Mouse (Mus musculus) hindbrain, embryonic 13.5 days (tissue): ENCODE results near the gene Pfdn6. TPM values are rescaled to one million over a fixed set of nuclear protein-coding genes. Genes with fewer than 3 reads are reported as not detected.

Experiments used
- ATAC-seq: fragments of 200-750 bp; cut with Nextera tagmentation; 2 replicates; pipeline ENCODE4 v1.8.0; 2017; ENCODE audit warnings: moderate TSS enrichment; ENCODE audit not compliant: low FRiP score
- H3K27ac ChIP-seq: fragments of 300-500 bp; sonication (generic); 2 replicates; pipeline ENCODE4 v1.5.1; 2015; ENCODE audit warnings: inconsistent platforms, mild to moderate bottlenecking, moderate library complexity
- H3K27me3 ChIP-seq: fragments of 300-500 bp; sonication (generic); 2 replicates; pipeline ENCODE4 v1.6.1; 2015; ENCODE audit warnings: mild to moderate bottlenecking, inconsistent platforms
- H3K36me3 ChIP-seq: fragments of 300-500 bp; sonication (generic); 2 replicates; pipeline ENCODE4 v1.6.1; 2015; ENCODE audit warnings: mild to moderate bottlenecking, inconsistent platforms
- H3K4me1 ChIP-seq: fragments of 300-500 bp; sonication (generic); replicated peaks from 2 replicates; pipeline ENCODE4 v1.6.1; 2015; ENCODE audit warnings: inconsistent platforms
- H3K4me2 ChIP-seq: fragments of 300-500 bp; sonication (generic); 2 replicates; pipeline ENCODE4 v1.6.1; 2015; ENCODE audit warnings: inconsistent platforms, mild to moderate bottlenecking, moderate library complexity
- H3K4me3 ChIP-seq: fragments of 300-500 bp; sonication (generic); 2 replicates; pipeline ENCODE4 v1.5.1; 2015; ENCODE audit warnings: mild to moderate bottlenecking, inconsistent platforms
- H3K9ac ChIP-seq: fragments of 300-500 bp; sonication (generic); 2 replicates; pipeline ENCODE4 v1.6.1; 2015; ENCODE audit warnings: mild to moderate bottlenecking, inconsistent platforms
- H3K9me3 ChIP-seq: fragments of 300-500 bp; sonication (generic); 2 replicates; pipeline ENCODE4 v1.6.1; 2016; ENCODE audit warnings: inconsistent platforms
- WGBS: fragments of 180-500 bp; shearing (Covaris S2); methylation state at CpG from one replicate; pipeline ENCODE4 v1.1.7; 2015; 5-methylcytosine and 5-hydroxymethylcytosine counted together
- polyA plus RNA-seq: library from polyadenylated mRNA; unstranded; fragments of >200 nt; fragmentation: Nextera tagmentation; extraction: Ambion mirVana; gene quantifications from 2 replicates; pipeline ENCODE4 v1.2.1, GENCODE M21; 2015

Gene Pfdn6
- polyA plus RNA-seq, 1 experiment from 2014 or later: 186 TPM

GRCm38 (mm10) chr17:33968489-33968888 lies 28.3 kb upstream of the Pfdn6 start:
- Histone ChIP-seq H3K36me3 (peaks cover 29% of the 10 kb centered on the region), H3K27ac (no peak overlapping the region), H3K4me1 (peaks cover 4% of the 10 kb centered on the region; the same call in 1 of the 2 replicates), H3K9me3 (no peaks in the 10 kb centered on the region), H3K9ac (no peak overlapping the region), H3K27me3 (peaks cover 27% of the 10 kb centered on the region; the same call in 1 of the 2 replicates), H3K4me3 (no peak overlapping the region), H3K4me2 (no peak overlapping the region)
- 3% methylated on average over 9 of the region's 9 CpGs for WGBS
- peak; percentile 80 for ATAC-seq

GRCm38 (mm10) chr17:33965846-33966550 lies 25.9 kb upstream of the Pfdn6 start:
- H3K9ac ChIP-seq: no peak overlapping the region
- H3K27me3 ChIP-seq: 0 out of 2 replicates have a peak, but pooled peaks cover 7% of the 10 kb centered on the region
- no peak overlapping the region for H3K4me2 ChIP-seq
- H3K36me3 ChIP-seq: peaks cover 54% of the 10 kb centered on the region
- H3K9me3 ChIP-seq: no peaks in the 10 kb centered on the region
- no peak overlapping the region for H3K4me3 ChIP-seq
- ATAC-seq: no peak
- 90% methylated on average over 16 of the region's 16 CpGs for WGBS
- H3K4me1 ChIP-seq: peaks cover 4% of the 10 kb centered on the region; the same call in 1 of the 2 replicates
- no peak overlapping the region for H3K27ac ChIP-seq

- Histone ChIP-seq H3K9me3 (no peaks in the 10 kb centered on the region), H3K36me3 (peaks cover 62% of the 10 kb centered on the region), H3K4me1 (peaks cover 4% of the 10 kb centered on the region; the same call in 1 of the 2 replicates), H3K4me2 (no peak overlapping the region), H3K27me3 (no peaks in the 10 kb centered on the region), H3K9ac (no peak overlapping the region), H3K4me3 (no peak overlapping the region), H3K27ac (no peak overlapping the region)
- WGBS: 92% methylated on average over 17 of the region's 17 CpGs
- no peak for ATAC-seq
These were observed 25.1 kb upstream of the Pfdn6 start for GRCm38 (mm10) chr17:33965082-33965845.

GRCm38 (mm10) chr17:33962876-33963275 lies 22.7 kb upstream of the Pfdn6 start:
- no peak overlapping the region for H3K4me2 ChIP-seq
- 97% methylated on average over 7 of the region's 7 CpGs for WGBS
- H3K36me3 ChIP-seq: peaks cover 86% of the 10 kb centered on the region
- H3K4me3 ChIP-seq: no peak overlapping the region
- ATAC-seq: no peak
- peaks cover 2% of the 10 kb centered on the region for H3K4me1 ChIP-seq
- no peaks in the 10 kb centered on the region for H3K27me3 ChIP-seq
- H3K27ac ChIP-seq: no peak overlapping the region
- no peak overlapping the region for H3K9ac ChIP-seq
- no peaks in the 10 kb centered on the region for H3K9me3 ChIP-seq

- H3K27me3 ChIP-seq: no peaks in the 10 kb centered on the region
- no peak for ATAC-seq
- no peaks in the 10 kb centered on the region for H3K9me3 ChIP-seq
- H3K4me3 ChIP-seq: no peak overlapping the region
- H3K4me2 ChIP-seq: no peak overlapping the region
- H3K4me1 ChIP-seq: peaks cover 17% of the 10 kb centered on the region
- no peak overlapping the region for H3K27ac ChIP-seq
- 93% methylated on average over 15 of the region's 15 CpGs for WGBS
- no peak overlapping the region for H3K9ac ChIP-seq
- H3K36me3 ChIP-seq: peaks cover 70% of the 10 kb centered on the region
These were observed 19.8 kb upstream of the Pfdn6 start for GRCm38 (mm10) chr17:33959948-33960347.

GRCm38 (mm10) chr17:33959135-33959534 lies 19.0 kb upstream of the Pfdn6 start:
- no peak overlapping the region for H3K27ac ChIP-seq
- H3K4me3 ChIP-seq: no peak overlapping the region
- H3K9ac ChIP-seq: no peak overlapping the region
- no peaks in the 10 kb centered on the region for H3K9me3 ChIP-seq
- WGBS: 96% methylated on average over 13 of the region's 13 CpGs
- no peak overlapping the region for H3K4me2 ChIP-seq
- no peak for ATAC-seq
- no peaks in the 10 kb centered on the region for H3K27me3 ChIP-seq
- peaks cover 67% of the 10 kb centered on the region for H3K36me3 ChIP-seq
- H3K4me1 ChIP-seq: peaks cover 25% of the 10 kb centered on the region

GRCm38 (mm10) chr17:33958451-33958850 lies 18.3 kb upstream of the Pfdn6 start:
- ATAC-seq: no peak
- Histone ChIP-seq H3K27ac (no peak overlapping the region), H3K9ac (no peak overlapping the region), H3K9me3 (no peaks in the 10 kb centered on the region), H3K4me2 (no peak overlapping the region), H3K4me3 (no peak overlapping the region), H3K27me3 (no peaks in the 10 kb centered on the region), H3K4me1 (peaks cover 32% of the 10 kb centered on the region), H3K36me3 (peaks cover 66% of the 10 kb centered on the region)
- WGBS: 94% methylated on average over 11 of the region's 11 CpGs

GRCm38 (mm10) chr17:33957493-33957892 lies 17.4 kb upstream of the Pfdn6 start:
- Histone ChIP-seq H3K27me3 (no peaks in the 10 kb centered on the region), H3K36me3 (peaks cover 66% of the 10 kb centered on the region), H3K4me1 (peaks cover 41% of the 10 kb centered on the region), H3K9ac (peak overlapping the region; percentile 35; the same call in 1 of the 2 replicates), H3K4me3 (no peak overlapping the region), H3K27ac (no peak overlapping the region), H3K4me2 (no peak overlapping the region), H3K9me3 (no peaks in the 10 kb centered on the region)
- ATAC-seq: no peak
- WGBS: 90% methylated on average over 6 of the region's 6 CpGs

- 8% methylated on average over 10 of the region's 10 CpGs for WGBS
- Histone ChIP-seq H3K27ac (peak overlapping the region; percentile 93), H3K4me1 (peaks cover 53% of the 10 kb centered on the region), H3K4me2 (peak overlapping the region; percentile 85), H3K9me3 (no peaks in the 10 kb centered on the region), H3K27me3 (no peaks in the 10 kb centered on the region), H3K4me3 (peak overlapping the region; percentile 95), H3K36me3 (peaks cover 63% of the 10 kb centered on the region), H3K9ac (peak overlapping the region; percentile 79)
- no peak for ATAC-seq
These were observed 16.2 kb upstream of the Pfdn6 start for GRCm38 (mm10) chr17:33956336-33956735.

- no peaks in the 10 kb centered on the region for H3K27me3 ChIP-seq
- under 1% methylated on average over 50 of the region's 50 CpGs for WGBS
- H3K9me3 ChIP-seq: no peaks in the 10 kb centered on the region
- H3K36me3 ChIP-seq: peaks cover 57% of the 10 kb centered on the region
- ATAC-seq: peak; percentile 84
- H3K9ac ChIP-seq: peak within 1 kb of the TSS; percentile 97
- H3K27ac ChIP-seq: peak within 1 kb of the TSS; percentile 93
- H3K4me2 ChIP-seq: peak within 1 kb of the TSS; percentile 90
- H3K4me1 ChIP-seq: peaks cover 59% of the 10 kb centered on the region
- peak within 1 kb of the TSS; percentile 95 for H3K4me3 ChIP-seq
These were observed 15.5 kb upstream of the Pfdn6 start, which contains the start of the genes Vps52 and Rps18 for GRCm38 (mm10) chr17:33955555-33956214. Vps52 (plus strand) TSS chr17:33955812. Rps18 (minus strand) TSS chr17:33956001.

- peak; percentile 44 for ATAC-seq
- peak overlapping the region; percentile 97 for H3K9ac ChIP-seq
- H3K36me3 ChIP-seq: peaks cover 54% of the 10 kb centered on the region
- no peaks in the 10 kb centered on the region for H3K27me3 ChIP-seq
- peaks cover 66% of the 10 kb centered on the region for H3K4me1 ChIP-seq
- 2% methylated on average over 33 of the region's 33 CpGs for WGBS
- peak overlapping the region; percentile 93 for H3K27ac ChIP-seq
- peak overlapping the region; percentile 95 for H3K4me3 ChIP-seq
- H3K4me2 ChIP-seq: peak overlapping the region; percentile 90
- no peaks in the 10 kb centered on the region for H3K9me3 ChIP-seq
These were observed 14.8 kb upstream of the Pfdn6 start for GRCm38 (mm10) chr17:33954646-33955554.
